Mouse (Mus musculus): ENCODE measurements around the gene Armc12. TPM values are rescaled to one million over a fixed set of nuclear protein-coding genes. Genes with fewer than 3 reads are reported as not detected.

The Armc12 gene
- polyA plus RNA-seq, 1 experiment, result 0.58 TPM

GRCm38 (mm10) chr17:28586509-28586908 lies 55.9 kb downstream of the Armc12 start:
- H3K27ac ChIP-seq (ENCODE audit: control insufficient read depth, insufficient read depth, low read length), result no peak overlapping the region
- WGBS, result 95% methylated on average over 3 of the region's 3 CpGs
- no peaks in the 10 kb centered on the region for H3K27me3 ChIP-seq (ENCODE audit: control insufficient read depth, insufficient read depth, low read length)
- DNase-seq, result no peak
- TF ChIP-seq CTCF (IDR thresholded peaks at IDR 0.05; ENCODE audit: borderline replicate concordance, control insufficient read depth, extremely low read depth, insufficient read depth, low read length, poor library complexity), result no peak
- TF ChIP-seq POLR2A (IDR thresholded peaks at IDR 0.05; ENCODE audit: control insufficient read depth, extremely low read depth, insufficient read depth, low read length, poor library complexity), result no peak
- no peaks in the 10 kb centered on the region for H3K4me1 ChIP-seq (replicated peaks; ENCODE audit: control insufficient read depth, insufficient read depth, low read length)
- H3K4me3 ChIP-seq (ENCODE audit: control insufficient read depth, insufficient read depth, low read length), result no peak overlapping the region
- peaks cover 27% of the 10 kb centered on the region for H3K36me3 ChIP-seq (ENCODE audit: control insufficient read depth, insufficient read depth, low read length)

GRCm38 (mm10) chr17:28588591-28588990 lies 58.0 kb downstream of the Armc12 start:
- TF ChIP-seq CTCF (IDR thresholded peaks at IDR 0.05; ENCODE audit: borderline replicate concordance, control insufficient read depth, extremely low read depth, insufficient read depth, low read length, poor library complexity) (no peak), POLR2A (IDR thresholded peaks at IDR 0.05; ENCODE audit: control insufficient read depth, extremely low read depth, insufficient read depth, low read length, poor library complexity) (no peak)
- Histone ChIP-seq H3K36me3 (ENCODE audit: control insufficient read depth, insufficient read depth, low read length) (peaks cover 47% of the 10 kb centered on the region), H3K4me1 (replicated peaks; ENCODE audit: control insufficient read depth, insufficient read depth, low read length) (no peaks in the 10 kb centered on the region), H3K27me3 (ENCODE audit: control insufficient read depth, insufficient read depth, low read length) (no peaks in the 10 kb centered on the region), H3K27ac (ENCODE audit: control insufficient read depth, insufficient read depth, low read length) (no peak overlapping the region), H3K4me3 (ENCODE audit: control insufficient read depth, insufficient read depth, low read length) (no peak overlapping the region)
- DNase-seq, result no peak
- 80% methylated on average over 2 of the region's 2 CpGs for WGBS

Other genes with a start within 250 kb of the Armc12 start
- gene Fance, start 217.3 kb upstream of the Armc12 start, polyA plus RNA-seq (2012; rRNA removed), result 31.3 and 37.7 TPM in 2 replicates
- 3,187 and 3,626 TPM in 2 replicates for gene Rpl10a, start 202.3 kb upstream of the Armc12 start, polyA plus RNA-seq (2012; rRNA removed)
- gene Tead3, start 180.0 kb upstream of the Armc12 start, polyA plus RNA-seq (2012; rRNA removed), result 10.6 and 11.6 TPM in 2 replicates
- gene Tulp1, start 165.6 kb upstream of the Armc12 start, polyA plus RNA-seq (2012; rRNA removed), result 0.35 and 0.59 TPM in 2 replicates
- 157 and 179 TPM in 2 replicates for gene Fkbp5, start 13.3 kb upstream of the Armc12 start, polyA plus RNA-seq (2012; rRNA removed)
- gene Clpsl2, start 18.6 kb downstream of the Armc12 start, polyA plus RNA-seq (2012; rRNA removed), result not detected in 2 replicates
- 1.3 and 5.4 TPM in 2 replicates for gene Clps, start 30.0 kb downstream of the Armc12 start, polyA plus RNA-seq (2012; rRNA removed)
- gene Lhfpl5, start 44.8 kb downstream of the Armc12 start, polyA plus RNA-seq (2012; rRNA removed), result 0.24 and 0.27 TPM in 2 replicates
- 61.4 and 63.9 TPM in 2 replicates for gene Srpk1, start 91.9 kb downstream of the Armc12 start, polyA plus RNA-seq (2012; rRNA removed)
- gene Slc26a8, start 159.4 kb downstream of the Armc12 start, polyA plus RNA-seq (2012; rRNA removed), result 0.75 and 0.93 TPM in 2 replicates
- gene Mapk14, start 160.5 kb downstream of the Armc12 start, polyA plus RNA-seq (2012; rRNA removed), result 121 and 131 TPM in 2 replicates
- gene AC170998.1, start 195.3 kb downstream of the Armc12 start, polyA plus RNA-seq (2012; rRNA removed), result 0.59 and 0.65 TPM in 2 replicates
- gene Mapk13, start 238.5 kb downstream of the Armc12 start, polyA plus RNA-seq (2012; rRNA removed), result 5.9 and 8.2 TPM in 2 replicates